Mouse (Mus musculus) heart, postnatal 0 days (tissue): ENCODE data around the gene Ralgps1.

Experiments used
- CTCF ChIP-seq: IDR thresholded peaks from 2 replicates; pipeline ENCODE4 v1.5.1; 2016; ENCODE audit warnings: antibody characterized with exemption, control low read depth, low read depth
- EP300 ChIP-seq: IDR thresholded peaks from 2 replicates; pipeline ENCODE4 v1.6.1; 2016; ENCODE audit warnings: antibody characterized with exemption, low read depth

DNA sequence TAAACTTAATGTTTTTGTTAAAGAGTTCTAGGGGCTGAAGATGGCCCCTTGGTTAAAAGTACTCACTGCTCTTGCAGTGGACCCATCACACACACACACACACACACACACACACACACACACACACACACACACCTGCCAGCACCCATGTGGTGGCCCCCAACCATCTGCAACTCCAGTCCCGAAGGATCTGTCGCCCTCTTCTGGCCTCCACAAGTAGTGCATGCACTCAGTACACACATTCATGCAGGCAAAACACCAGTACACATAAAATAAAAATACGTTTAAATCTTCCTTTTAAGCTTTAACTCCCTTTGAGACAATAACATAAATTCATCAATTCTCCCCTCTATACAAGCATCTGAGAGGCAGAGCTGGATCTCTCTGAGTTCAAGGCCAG lies 23.7 kb downstream of the Ralgps1 start:
- TF ChIP-seq CTCF (peak; percentile 84), EP300 (no peak)
